Mouse (Mus musculus) intestine, embryonic 14.5 days (tissue): ENCODE results near the gene Fbxw10. TPM values are rescaled to one million over a fixed set of nuclear protein-coding genes. Genes with fewer than 3 reads are reported as not detected.

Experiments used
- ATAC-seq: fragments of 200-750 bp; cut with Nextera tagmentation; replicated peaks from 2 replicates; pipeline ENCODE4 v1.8.0; 2017; ENCODE audit warnings: low read depth, moderate number of reproducible peaks, moderate TSS enrichment, moderate library complexity; ENCODE audit not compliant: low FRiP score, low TSS enrichment
- DNase-seq: peaks from one replicate; pipeline ENCODE4 v3.0.0-alpha.2; 2018; ENCODE audit warnings: low spot score
- H3K27ac ChIP-seq: fragments of 300-500 bp; sonication (generic); 2 replicates; pipeline ENCODE4 v1.5.1; 2014; ENCODE audit warnings: low read depth, mild to moderate bottlenecking, control low read depth
- H3K27me3 ChIP-seq: fragments of 300-500 bp; sonication (generic); replicated peaks from 2 replicates; pipeline ENCODE4 v1.6.1; 2014; ENCODE audit warnings: low read length, control low read depth; ENCODE audit not compliant: control insufficient read depth, insufficient read depth
- H3K36me3 ChIP-seq: fragments of 300-500 bp; sonication (generic); 2 replicates; pipeline ENCODE4 v1.6.1; 2014; ENCODE audit warnings: low read length, control low read depth; ENCODE audit not compliant: control insufficient read depth, insufficient read depth
- H3K4me1 ChIP-seq: fragments of 300-500 bp; sonication (generic); replicated peaks from 2 replicates; pipeline ENCODE4 v1.6.1; 2014; ENCODE audit warnings: low read length, control low read depth, mixed read lengths; ENCODE audit not compliant: control insufficient read depth, insufficient read depth
- H3K4me2 ChIP-seq: fragments of 300-500 bp; sonication (generic); 2 replicates; pipeline ENCODE4 v1.6.1; 2014; ENCODE audit warnings: low read length
- H3K4me3 ChIP-seq: fragments of 300-500 bp; sonication (generic); 2 replicates; pipeline ENCODE4 v1.5.1; 2014; ENCODE audit warnings: low read depth, low read length, control low read depth, mixed read lengths
- H3K9ac ChIP-seq: fragments of 300-500 bp; sonication (generic); 2 replicates; pipeline ENCODE4 v1.6.1; 2014; ENCODE audit warnings: mild to moderate bottlenecking, low read length
- H3K9me3 ChIP-seq: fragments of 300-500 bp; sonication (generic); 2 replicates; pipeline ENCODE4 v1.6.1; 2016; ENCODE audit warnings: low read length, control low read depth; ENCODE audit not compliant: control insufficient read depth
- WGBS: fragments of 180-500 bp; shearing (Covaris S2); extraction: QIAGEN DNeasy Blood & Tissue Kit; methylation state at CpG from one replicate; pipeline ENCODE4 v1.1.7; 2014; 5-methylcytosine and 5-hydroxymethylcytosine counted together
- polyA plus RNA-seq: library from polyadenylated mRNA; unstranded; fragments of >200 nt; fragmentation: Nextera tagmentation; extraction: Ambion mirVana; gene quantifications from 2 replicates; pipeline ENCODE4 v1.2.1, GENCODE M21; 2014

Gene Fbxw10
- polyA plus RNA-seq, 1 experiment from 2014 or later = 0.26 TPM

GRCm38 (mm10) chr11:62851199-62851598 lies 4.3 kb downstream of the Fbxw10 start:
- no peak for ATAC-seq
- no peak overlapping the region for H3K27ac ChIP-seq
- no peak for DNase-seq
- 88% methylated on average over 1 of the region's 1 CpGs for WGBS
- no peak overlapping the region for H3K9ac ChIP-seq
- H3K4me1 ChIP-seq = peaks cover 8% of the 10 kb centered on the region
- H3K4me3 ChIP-seq = no peak overlapping the region
- H3K36me3 ChIP-seq = no peaks in the 10 kb centered on the region
- H3K4me2 ChIP-seq = no peak overlapping the region
- no peaks in the 10 kb centered on the region for H3K9me3 ChIP-seq
- no peaks in the 10 kb centered on the region for H3K27me3 ChIP-seq

- 86% methylated on average over 6 of the region's 6 CpGs for WGBS
- Histone ChIP-seq H3K27me3 (no peaks in the 10 kb centered on the region), H3K9ac (no peak overlapping the region), H3K27ac (no peak overlapping the region), H3K9me3 (no peaks in the 10 kb centered on the region), H3K4me2 (no peak overlapping the region), H3K4me3 (no peak overlapping the region), H3K36me3 (no peaks in the 10 kb centered on the region), H3K4me1 (no peaks in the 10 kb centered on the region)
- no peak for ATAC-seq
- no peak for DNase-seq
Measured at GRCm38 (mm10) chr11:62853334-62853733, 6.5 kb downstream of the Fbxw10 start.

- Histone ChIP-seq H3K4me1 (no peaks in the 10 kb centered on the region), H3K4me2 (no peak overlapping the region), H3K36me3 (no peaks in the 10 kb centered on the region), H3K9me3 (no peaks in the 10 kb centered on the region), H3K27ac (no peak overlapping the region), H3K4me3 (no peak overlapping the region), H3K9ac (no peak overlapping the region), H3K27me3 (no peaks in the 10 kb centered on the region)
- 75% methylated on average over 4 of the region's 4 CpGs for WGBS
- no peak for DNase-seq
- no peak for ATAC-seq
Measured at GRCm38 (mm10) chr11:62865562-62865961, 18.7 kb downstream of the Fbxw10 start.

- 81% methylated on average over 7 of the region's 7 CpGs for WGBS
- H3K27ac ChIP-seq = no peak overlapping the region
- no peaks in the 10 kb centered on the region for H3K27me3 ChIP-seq
- no peak for DNase-seq
- no peaks in the 10 kb centered on the region for H3K9me3 ChIP-seq
- H3K36me3 ChIP-seq = no peaks in the 10 kb centered on the region
- H3K4me3 ChIP-seq = no peak overlapping the region
- no peak overlapping the region for H3K9ac ChIP-seq
- H3K4me1 ChIP-seq = no peaks in the 10 kb centered on the region
- ATAC-seq = no peak
- H3K4me2 ChIP-seq = no peak overlapping the region
Measured at GRCm38 (mm10) chr11:62866685-62867084, 19.8 kb downstream of the Fbxw10 start.

- DNase-seq = no peak
- no peak for ATAC-seq
- 73% methylated on average over 5 of the region's 5 CpGs for WGBS
- H3K9me3 ChIP-seq = no peaks in the 10 kb centered on the region
- no peaks in the 10 kb centered on the region for H3K4me1 ChIP-seq
- no peak overlapping the region for H3K4me3 ChIP-seq
- no peak overlapping the region for H3K4me2 ChIP-seq
- no peaks in the 10 kb centered on the region for H3K27me3 ChIP-seq
- H3K27ac ChIP-seq = no peak overlapping the region
- no peak overlapping the region for H3K9ac ChIP-seq
- H3K36me3 ChIP-seq = no peaks in the 10 kb centered on the region
Measured at GRCm38 (mm10) chr11:62869201-62869600, 22.3 kb downstream of the Fbxw10 start.

GRCm38 (mm10) chr11:62869715-62870371 lies 23.0 kb downstream of the Fbxw10 start:
- Histone ChIP-seq H3K9me3 (no peaks in the 10 kb centered on the region), H3K27me3 (no peaks in the 10 kb centered on the region), H3K27ac (no peak overlapping the region), H3K4me2 (no peak overlapping the region), H3K4me1 (no peaks in the 10 kb centered on the region), H3K36me3 (no peaks in the 10 kb centered on the region), H3K4me3 (no peak overlapping the region), H3K9ac (no peak overlapping the region)
- ATAC-seq = no peak
- no peak for DNase-seq
- 79% methylated on average over 8 of the region's 8 CpGs for WGBS

GRCm38 (mm10) chr11:62873479-62873878 lies 26.6 kb downstream of the Fbxw10 start:
- DNase-seq = no peak
- Histone ChIP-seq H3K9me3 (no peaks in the 10 kb centered on the region), H3K9ac (no peak overlapping the region), H3K4me3 (no peak overlapping the region), H3K27ac (no peak overlapping the region), H3K4me2 (no peak overlapping the region), H3K4me1 (no peaks in the 10 kb centered on the region), H3K36me3 (no peaks in the 10 kb centered on the region), H3K27me3 (no peaks in the 10 kb centered on the region)
- no peak for ATAC-seq
- WGBS = 77% methylated on average over 9 of the region's 9 CpGs

- Histone ChIP-seq H3K27me3 (no peaks in the 10 kb centered on the region), H3K27ac (no peak overlapping the region), H3K9me3 (no peaks in the 10 kb centered on the region), H3K4me2 (no peak overlapping the region), H3K9ac (no peak overlapping the region), H3K4me3 (no peak overlapping the region), H3K4me1 (no peaks in the 10 kb centered on the region), H3K36me3 (no peaks in the 10 kb centered on the region)
- no peak for DNase-seq
- 76% methylated on average over 1 of the region's 1 CpGs for WGBS
- no peak for ATAC-seq
Measured at GRCm38 (mm10) chr11:62875696-62876095, 28.8 kb downstream of the Fbxw10 start.

- no peaks in the 10 kb centered on the region for H3K4me1 ChIP-seq
- DNase-seq (no peak), ATAC-seq (no peak)
- H3K36me3 ChIP-seq = no peaks in the 10 kb centered on the region
- H3K27ac ChIP-seq = no peak overlapping the region
- no peaks in the 10 kb centered on the region for H3K9me3 ChIP-seq
- H3K9ac ChIP-seq = no peak overlapping the region
- no peak overlapping the region for H3K4me3 ChIP-seq
- WGBS = 72% methylated on average over 4 of the region's 4 CpGs
- no peak overlapping the region for H3K4me2 ChIP-seq
- no peaks in the 10 kb centered on the region for H3K27me3 ChIP-seq
Measured at GRCm38 (mm10) chr11:62876445-62876844, 29.6 kb downstream of the Fbxw10 start.
